Mouse (Mus musculus) layer of hippocampus, adult 9-11 months (tissue): ENCODE data around the gene Chrd.

Experiments
- DNase-seq: peaks from one replicate; pipeline ENCODE4 v3.0.0; 2022

Chrd gene

GRCm38 (mm10) chr16:20732925-20733730 lies at the start of gene Chrd:
Gene Chrd (plus strand): TSS chr16:20733127.
- no peak for DNase-seq

- no peak for DNase-seq
Observed at GRCm38 (mm10) chr16:20690774-20691173, 42.2 kb upstream of the Chrd start.

GRCm38 (mm10) chr16:20691617-20692016 lies 41.3 kb upstream of the Chrd start:
- no peak for DNase-seq

- DNase-seq, result no peak
Observed at GRCm38 (mm10) chr16:20692241-20692965, 40.5 kb upstream of the Chrd start.

- peak; percentile 97 for DNase-seq
Observed at GRCm38 (mm10) chr16:20693111-20693701, 39.7 kb upstream of the Chrd start, which contains the start of gene Fam131a. Gene Fam131a (plus strand): TSS chr16:20693241.

- peak; percentile 90 for DNase-seq
Observed at GRCm38 (mm10) chr16:20694781-20695180, 38.1 kb upstream of the Chrd start.

DNA sequence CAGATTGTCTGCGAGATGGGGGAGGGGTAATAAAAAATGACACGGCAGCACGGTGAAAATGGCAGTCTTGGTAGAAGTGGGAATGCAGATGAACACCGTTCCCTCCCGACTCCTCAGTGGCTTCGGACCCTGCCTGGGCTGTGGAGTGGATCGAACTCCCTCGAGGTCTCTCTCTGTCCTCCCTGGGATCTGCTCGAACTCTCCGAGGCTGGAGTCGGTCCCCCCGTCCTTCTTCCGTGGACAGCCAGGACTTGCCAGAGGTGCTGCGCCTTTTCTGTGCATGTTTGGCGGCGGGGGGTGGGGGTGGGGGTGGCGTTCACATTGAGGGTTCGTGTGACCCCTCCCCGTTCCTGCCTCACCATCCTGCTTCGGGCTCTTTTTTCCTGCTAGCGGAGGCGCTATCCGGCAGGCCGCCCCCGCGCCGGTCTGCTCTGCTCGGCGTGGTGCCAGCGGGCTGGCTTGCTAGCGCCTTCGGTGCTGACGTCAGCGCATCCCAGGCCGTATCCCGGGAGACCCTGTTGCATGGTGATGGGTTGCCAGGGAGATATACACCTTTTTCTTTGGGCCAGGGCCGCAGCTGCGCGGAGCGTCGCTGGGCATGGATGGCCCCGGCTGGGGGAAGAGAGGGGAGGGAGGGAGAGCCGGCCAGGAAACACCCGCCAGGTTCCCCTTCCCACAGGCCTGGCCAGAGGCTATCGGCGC lies 37.2 kb upstream of the Chrd start:
- peak; percentile 98 for DNase-seq

- no peak for DNase-seq
Observed at GRCm38 (mm10) chr16:20699266-20699665, 33.7 kb upstream of the Chrd start.

GRCm38 (mm10) chr16:20700036-20700435 lies 32.9 kb upstream of the Chrd start:
- no peak for DNase-seq

- DNase-seq, result no peak
Observed at GRCm38 (mm10) chr16:20701316-20701715, 31.6 kb upstream of the Chrd start.

DNA sequence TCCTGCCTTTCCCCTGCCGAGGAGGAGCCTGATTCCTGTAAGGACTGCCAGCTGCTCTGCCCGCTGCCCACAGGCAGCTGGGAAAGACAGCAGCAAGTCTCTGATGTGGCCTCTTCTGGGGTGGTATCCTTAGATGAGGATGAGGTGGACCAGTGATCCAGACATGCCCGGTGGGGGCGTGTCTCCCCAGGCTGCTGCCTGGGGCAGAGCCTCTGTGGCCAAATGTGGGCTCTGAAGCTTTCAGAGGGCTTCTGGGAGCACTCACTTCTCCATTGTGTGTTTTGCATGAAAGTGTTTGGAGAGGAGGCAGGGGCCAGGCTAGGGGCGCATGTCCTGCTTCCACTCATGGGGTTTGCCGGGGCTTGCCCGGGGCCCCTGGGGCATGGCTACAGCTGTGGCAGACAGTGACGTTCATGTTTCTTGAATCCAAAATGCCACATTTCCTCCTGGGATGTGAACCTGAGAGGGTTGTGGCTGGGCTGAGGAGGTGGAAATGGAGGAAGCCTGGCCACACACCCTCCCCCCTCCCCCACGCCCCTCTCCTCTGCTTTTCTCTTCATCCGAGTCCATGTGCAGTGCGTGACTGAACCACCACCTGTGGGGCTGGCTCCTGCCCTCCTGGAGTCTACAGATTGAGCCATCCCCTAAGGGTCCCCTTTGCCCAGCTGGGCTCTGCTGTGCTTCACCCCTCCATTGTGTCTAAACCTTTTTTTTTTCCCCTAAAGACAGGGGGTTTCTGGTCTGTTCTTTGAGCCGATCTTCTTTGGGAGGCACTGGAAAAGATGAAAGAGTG lies 31.0 kb upstream of the Chrd start:
- DNase-seq, result no peak

- DNase-seq, result no peak
Observed at GRCm38 (mm10) chr16:20702522-20702893, 30.4 kb upstream of the Chrd start.

GRCm38 (mm10) chr16:20703071-20703470 lies 29.9 kb upstream of the Chrd start:
- DNase-seq, result no peak

GRCm38 (mm10) chr16:20703699-20704400 lies 29.1 kb upstream of the Chrd start:
- no peak for DNase-seq

GRCm38 (mm10) chr16:20705786-20706185 lies 27.1 kb upstream of the Chrd start:
- DNase-seq, result no peak

GRCm38 (mm10) chr16:20706407-20707055 lies 26.4 kb upstream of the Chrd start:
- no peak for DNase-seq

GRCm38 (mm10) chr16:20708220-20708938 lies 24.5 kb upstream of the Chrd start:
- no peak for DNase-seq

DNA sequence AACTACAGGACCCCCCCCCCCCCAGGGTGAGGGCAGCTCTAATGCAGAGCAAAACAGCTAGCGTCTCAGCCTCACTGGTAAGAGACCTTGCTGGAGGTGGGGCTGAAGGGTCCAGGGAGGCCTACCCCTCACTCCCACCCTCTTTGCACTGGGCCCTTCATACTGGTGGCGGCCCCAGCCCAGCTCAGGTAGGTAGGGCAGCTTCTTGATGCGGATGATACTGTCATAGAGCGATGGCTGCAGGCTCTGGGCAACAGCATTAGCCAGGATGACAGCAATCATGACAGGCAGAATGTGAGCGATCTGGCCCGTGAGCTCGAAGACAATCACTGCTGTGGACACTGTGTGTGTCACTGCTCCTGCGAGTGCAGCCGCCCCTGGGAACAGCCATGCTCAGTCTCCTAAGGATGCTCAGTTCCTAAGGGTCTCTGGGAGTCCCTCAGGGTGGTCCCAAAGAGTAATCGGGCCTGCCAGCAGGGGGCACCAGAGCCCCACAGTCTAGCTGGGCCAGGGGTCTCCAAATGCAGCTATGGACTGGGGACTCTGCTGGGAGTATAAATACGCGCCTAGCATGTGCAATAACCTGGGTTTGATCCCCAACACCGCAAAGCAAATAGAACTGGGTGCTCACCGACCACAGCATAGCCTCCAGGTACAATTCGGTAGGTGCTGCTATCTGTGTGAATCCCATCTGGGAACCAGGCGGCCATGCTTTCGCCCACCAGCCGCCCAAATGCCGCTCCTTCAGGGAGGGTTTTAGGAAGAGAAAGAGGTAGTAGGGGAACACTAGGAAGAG lies 23.8 kb upstream of the Chrd start:
- DNase-seq, result no peak

DNA sequence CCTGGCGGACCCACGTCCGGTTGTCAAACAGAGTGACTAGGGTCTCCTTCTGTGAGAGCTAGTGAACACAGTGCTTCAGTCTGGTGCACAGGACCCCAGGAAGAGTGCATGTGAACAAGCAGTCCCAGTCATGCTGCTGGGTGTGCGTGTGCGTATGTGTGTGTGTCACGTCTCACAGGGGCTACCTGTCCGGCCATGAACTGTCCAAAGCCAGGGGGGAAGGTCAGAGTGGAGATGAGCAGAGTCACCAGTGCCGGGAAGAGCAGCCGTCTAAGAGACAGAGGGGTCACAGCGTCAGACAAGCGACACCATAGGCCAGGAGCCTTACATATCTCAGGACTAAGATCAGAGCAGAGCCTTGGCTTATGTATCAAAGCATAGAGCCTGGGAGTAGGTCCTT lies 22.6 kb upstream of the Chrd start:
- no peak for DNase-seq

- DNase-seq, result no peak
Observed at GRCm38 (mm10) chr16:20710810-20711209, 22.1 kb upstream of the Chrd start.
